Mouse (Mus musculus): ENCODE data around the gene Gm45194. TPM values are rescaled to one million over a fixed set of nuclear protein-coding genes. Genes with fewer than 3 reads are reported as not detected.

The Gm45194 gene
- polyA plus RNA-seq (2012; rRNA removed), result 0.15 and 0.19 TPM in 2 replicates
- polyA plus RNA-seq (2014; fragmentation: Nextera tagmentation; extraction: Ambion mirVana), result 1.7 TPM in 2 replicates

- Histone ChIP-seq H3K4me3 (replicated peaks; ENCODE audit: low read length) (no peak within 1 kb of the TSS), H3K4me1 (ENCODE audit: control insufficient read depth, insufficient read depth, low read length) (no peaks in the 10 kb centered on the region), H3K27ac (replicated peaks; ENCODE audit: low read depth, low read length) (no peak within 1 kb of the TSS), H3K9me3 (ENCODE audit: control insufficient read depth, low read length) (no peaks in the 10 kb centered on the region), H3K27me3 (ENCODE audit: control insufficient read depth, insufficient read depth, low read length) (peaks cover 14% of the 10 kb centered on the region; the same call in 1 of the 2 replicates), H3K36me3 (ENCODE audit: control insufficient read depth, insufficient read depth, low read length) (no peaks in the 10 kb centered on the region), H3K9ac (ENCODE audit: low read depth, low read length, severe bottlenecking) (no peak within 1 kb of the TSS), H3K4me2 (replicated peaks; ENCODE audit: low read depth, low read length, severe bottlenecking) (no peak within 1 kb of the TSS)
- no peak for TF ChIP-seq POLR2A (IDR thresholded peaks at IDR 0.05; ENCODE audit: borderline replicate concordance, extremely low read depth, insufficient read depth, insufficient read length)
- ATAC-seq (ENCODE audit: low FRiP score, low read depth) (no peak), DNase-seq (ENCODE audit: low spot score) (no peak)
- 30% methylated on average over 2 of the region's 2 CpGs for WGBS
Measured at GRCm38 (mm10) chrX:111891089-111891488, at the start of gene Gm45194. Gene Gm45194 (plus strand): TSS chrX:111891389.

GRCm38 (mm10) chrX:111855878-111856277, 35.3 kb upstream of the Gm45194 start:
- DNase-seq (ENCODE audit: low spot score) (no peak), ATAC-seq (ENCODE audit: low FRiP score, low read depth) (no peak)
- WGBS, result 62% methylated on average over 3 of the region's 3 CpGs
- Histone ChIP-seq H3K27ac (replicated peaks; ENCODE audit: low read depth, low read length) (no peak overlapping the region), H3K36me3 (ENCODE audit: control insufficient read depth, insufficient read depth, low read length) (no peaks in the 10 kb centered on the region), H3K4me1 (ENCODE audit: control insufficient read depth, insufficient read depth, low read length) (no peaks in the 10 kb centered on the region), H3K9me3 (ENCODE audit: control insufficient read depth, low read length) (no peaks in the 10 kb centered on the region), H3K4me2 (replicated peaks; ENCODE audit: low read depth, low read length, severe bottlenecking) (no peak overlapping the region), H3K27me3 (ENCODE audit: control insufficient read depth, insufficient read depth, low read length) (no peaks in the 10 kb centered on the region), H3K9ac (ENCODE audit: low read depth, low read length, severe bottlenecking) (no peak overlapping the region), H3K4me3 (replicated peaks; ENCODE audit: low read length) (no peak overlapping the region)
- TF ChIP-seq POLR2A (IDR thresholded peaks at IDR 0.05; ENCODE audit: borderline replicate concordance, extremely low read depth, insufficient read depth, insufficient read length), result no peak

- Histone ChIP-seq H3K4me2 (replicated peaks; ENCODE audit: low read depth, low read length, severe bottlenecking) (no peak overlapping the region), H3K36me3 (ENCODE audit: control insufficient read depth, insufficient read depth, low read length) (no peaks in the 10 kb centered on the region), H3K4me1 (ENCODE audit: control insufficient read depth, insufficient read depth, low read length) (no peaks in the 10 kb centered on the region), H3K27me3 (ENCODE audit: control insufficient read depth, insufficient read depth, low read length) (no peaks in the 10 kb centered on the region), H3K9ac (ENCODE audit: low read depth, low read length, severe bottlenecking) (no peak overlapping the region), H3K4me3 (replicated peaks; ENCODE audit: low read length) (no peak overlapping the region), H3K27ac (replicated peaks; ENCODE audit: low read depth, low read length) (no peak overlapping the region), H3K9me3 (ENCODE audit: control insufficient read depth, low read length) (no peaks in the 10 kb centered on the region)
- DNase-seq (ENCODE audit: low spot score) (no peak), ATAC-seq (ENCODE audit: low FRiP score, low read depth) (no peak)
- 73% methylated on average over 5 of the region's 5 CpGs for WGBS
- no peak for TF ChIP-seq POLR2A (IDR thresholded peaks at IDR 0.05; ENCODE audit: borderline replicate concordance, extremely low read depth, insufficient read depth, insufficient read length)
Measured at GRCm38 (mm10) chrX:111881251-111881650, 9.9 kb upstream of the Gm45194 start.

GRCm38 (mm10) chrX:111894321-111895050, 3.3 kb downstream of the Gm45194 start:
- H3K9ac ChIP-seq (ENCODE audit: low read depth, low read length, severe bottlenecking), result peak overlapping the region; percentile 40; the same call in 1 of the 2 replicates
- no peaks in the 10 kb centered on the region for H3K4me1 ChIP-seq (ENCODE audit: control insufficient read depth, insufficient read depth, low read length)
- DNase-seq (ENCODE audit: low spot score) (no peak), ATAC-seq (ENCODE audit: low FRiP score, low read depth) (peak; percentile 37; the same call in 1 of the 2 replicates)
- peak overlapping the region; percentile 59 for H3K4me2 ChIP-seq (replicated peaks; ENCODE audit: low read depth, low read length, severe bottlenecking)
- H3K9me3 ChIP-seq (ENCODE audit: control insufficient read depth, low read length), result no peaks in the 10 kb centered on the region
- no peaks in the 10 kb centered on the region for H3K36me3 ChIP-seq (ENCODE audit: control insufficient read depth, insufficient read depth, low read length)
- no peak for TF ChIP-seq POLR2A (IDR thresholded peaks at IDR 0.05; ENCODE audit: borderline replicate concordance, extremely low read depth, insufficient read depth, insufficient read length)
- H3K27me3 ChIP-seq (ENCODE audit: control insufficient read depth, insufficient read depth, low read length), result peaks cover 14% of the 10 kb centered on the region; the same call in 1 of the 2 replicates
- 21% methylated on average over 61 of the region's 71 CpGs for WGBS
- peak overlapping the region; percentile 42 for H3K4me3 ChIP-seq (replicated peaks; ENCODE audit: low read length)
- H3K27ac ChIP-seq (replicated peaks; ENCODE audit: low read depth, low read length), result no peak overlapping the region

GRCm38 (mm10) chrX:111895084-111895779, 4.0 kb downstream of the Gm45194 start:
- H3K36me3 ChIP-seq (ENCODE audit: control insufficient read depth, insufficient read depth, low read length), result no peaks in the 10 kb centered on the region
- TF ChIP-seq POLR2A (IDR thresholded peaks at IDR 0.05; ENCODE audit: borderline replicate concordance, extremely low read depth, insufficient read depth, insufficient read length), result no peak
- H3K27ac ChIP-seq (replicated peaks; ENCODE audit: low read depth, low read length), result no peak overlapping the region
- peak overlapping the region; percentile 59 for H3K4me2 ChIP-seq (replicated peaks; ENCODE audit: low read depth, low read length, severe bottlenecking)
- H3K4me3 ChIP-seq (replicated peaks; ENCODE audit: low read length), result peak overlapping the region; percentile 42
- H3K9ac ChIP-seq (ENCODE audit: low read depth, low read length, severe bottlenecking), result peak overlapping the region; percentile 40; the same call in 1 of the 2 replicates
- no peak for DNase-seq (ENCODE audit: low spot score)
- ATAC-seq (ENCODE audit: low FRiP score, low read depth), result no peak
- no peaks in the 10 kb centered on the region for H3K9me3 ChIP-seq (ENCODE audit: control insufficient read depth, low read length)
- H3K27me3 ChIP-seq (ENCODE audit: control insufficient read depth, insufficient read depth, low read length), result peaks cover 14% of the 10 kb centered on the region; the same call in 1 of the 2 replicates
- H3K4me1 ChIP-seq (ENCODE audit: control insufficient read depth, insufficient read depth, low read length), result no peaks in the 10 kb centered on the region
- 29% methylated on average over 24 of the region's 70 CpGs for WGBS

Measured in limb, embryonic 14.5 days (tissue).